Mouse (Mus musculus) stomach, postnatal 0 days (tissue): Measurements from ENCODE around the gene Slain2.

ENCODE experiments used
- CTCF ChIP-seq: IDR thresholded peaks from 2 replicates; pipeline ENCODE4 v1.5.1; 2016; ENCODE audit warnings: antibody characterized with exemption, low read depth, mild to moderate bottlenecking, moderate library complexity
- EP300 ChIP-seq: optimal IDR thresholded peaks from 2 replicates; pipeline ENCODE3; 2016; ENCODE audit warnings: antibody characterized with exemption

DNA sequence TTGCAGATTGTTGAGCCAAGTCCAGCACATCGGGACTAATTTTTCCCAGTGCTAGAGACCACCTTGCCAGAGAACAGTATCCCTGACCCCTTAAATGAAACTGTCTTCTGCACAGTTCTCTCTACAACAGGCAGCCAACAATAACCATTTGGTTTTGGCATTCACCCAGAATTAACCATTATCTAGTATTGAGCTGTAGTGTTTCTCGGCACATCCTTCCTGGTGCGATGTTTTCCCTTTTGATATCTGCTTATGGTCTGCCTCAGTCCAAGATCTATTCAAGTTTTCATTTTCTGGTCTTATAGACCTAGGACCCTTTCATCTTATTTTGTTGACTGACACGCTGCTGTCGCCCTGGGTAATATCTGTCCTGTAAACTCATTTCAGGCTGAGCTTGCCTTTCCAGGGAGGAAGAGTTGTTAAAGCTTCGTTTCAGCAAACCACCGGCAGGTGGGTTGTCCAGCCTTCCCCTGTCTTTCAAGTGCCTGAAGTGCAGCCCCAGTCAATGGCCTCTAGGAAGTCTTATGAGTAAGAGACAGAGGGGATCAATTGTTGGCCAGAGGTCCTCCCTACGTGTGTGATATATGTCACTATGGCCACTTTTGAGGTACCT, 5.7 kb upstream of the Slain2 start:
- TF ChIP-seq CTCF (no peak), EP300 (no peak)
